Mouse (Mus musculus): ENCODE data around the gene Gm20388.

GRCm38 (mm10) chr8:123846509-123846908 is 3935.9 kb downstream of the Gm20388 start:
- TF ChIP-seq EP300 (optimal IDR thresholded peaks at IDR 0.05) = no peak
- no peak for TF ChIP-seq CTCF (IDR thresholded peaks at IDR 0.05; ENCODE audit: low read depth)
